Mouse (Mus musculus) megakaryocyte progenitor cell, adult 5-6 weeks (primary cell): ENCODE measurements around the gene Rab27a. TPM values are rescaled to one million over a fixed set of nuclear protein-coding genes. Genes with fewer than 3 reads are reported as not detected.

Experiments used
- ATAC-seq: replicated peaks from 2 replicates; pipeline ENCODE4 v1.8.0; 2016; ENCODE audit warnings: mild to moderate bottlenecking, moderate TSS enrichment, inconsistent platforms; ENCODE audit not compliant: poor library complexity
- total RNA-seq, 2 experiments: library from RNA; stranded (forward) in 1 of 2; stranded (reverse) in 1 of 2; fragments of 157-497, 149-512 nt in 1 of 2; fragments of 200-1000 nt in 1 of 2; gene quantifications; 2 replicates each; pipeline versions ENCODE4 v1.2.3 to v1.2.4; 2015 to 2017

The Rab27a gene
- total RNA-seq (2015) (63.5 and 65.1 TPM in 2 replicates), total RNA-seq (2017) (161 and 179 TPM in 2 replicates)

- peak; percentile 75 for ATAC-seq
Measured at GRCm38 (mm10) chr9:73044146-73045079, at the start of gene Rab27a. Gene Rab27a (plus strand): TSS chr9:73044854.

- no peak for ATAC-seq
Measured at GRCm38 (mm10) chr9:72996167-72996566, 48.5 kb upstream of the Rab27a start.

GRCm38 (mm10) chr9:72996806-72997205, 47.8 kb upstream of the Rab27a start:
- no peak for ATAC-seq

- ATAC-seq, result no peak
Measured at GRCm38 (mm10) chr9:73000487-73000886, 44.2 kb upstream of the Rab27a start.

- ATAC-seq, result 0 out of 2 replicates have a peak, but pooled peaks have one; percentile 29
Measured at GRCm38 (mm10) chr9:73001314-73002011, 43.2 kb upstream of the Rab27a start.

GRCm38 (mm10) chr9:73002177-73002576, 42.5 kb upstream of the Rab27a start:
- ATAC-seq, result no peak

- ATAC-seq, result no peak
Measured at GRCm38 (mm10) chr9:73004076-73004475, 40.6 kb upstream of the Rab27a start.

GRCm38 (mm10) chr9:73005106-73005505, 39.5 kb upstream of the Rab27a start:
- ATAC-seq, result no peak

- ATAC-seq, result peak; percentile 52; the same call in 1 of the 2 replicates
Measured at GRCm38 (mm10) chr9:73006175-73006574, 38.5 kb upstream of the Rab27a start.

- peak; percentile 64 for ATAC-seq
Measured at GRCm38 (mm10) chr9:73008384-73008783, 36.3 kb upstream of the Rab27a start.

GRCm38 (mm10) chr9:73012629-73013028, 32.0 kb upstream of the Rab27a start:
- 0 out of 2 replicates have a peak, but pooled peaks have one; percentile 29 for ATAC-seq

- ATAC-seq, result no peak
Measured at GRCm38 (mm10) chr9:73014724-73015123, 29.9 kb upstream of the Rab27a start.

GRCm38 (mm10) chr9:73019841-73020240, 24.8 kb upstream of the Rab27a start:
- no peak for ATAC-seq

GRCm38 (mm10) chr9:73020566-73021097, 24.0 kb upstream of the Rab27a start:
- no peak for ATAC-seq

- ATAC-seq, result peak; percentile 37; the same call in 1 of the 2 replicates
Measured at GRCm38 (mm10) chr9:73025818-73026636, 18.6 kb upstream of the Rab27a start.

GRCm38 (mm10) chr9:73030443-73030842, 14.2 kb upstream of the Rab27a start:
- peak; percentile 81 for ATAC-seq

GRCm38 (mm10) chr9:73031421-73031820, 13.2 kb upstream of the Rab27a start:
- ATAC-seq, result no peak

GRCm38 (mm10) chr9:73033406-73033805, 11.2 kb upstream of the Rab27a start:
- ATAC-seq, result no peak

GRCm38 (mm10) chr9:73039222-73039945, 5.3 kb upstream of the Rab27a start:
- peak; percentile 85 for ATAC-seq

- no peak for ATAC-seq
Measured at GRCm38 (mm10) chr9:73040080-73040479, 4.6 kb upstream of the Rab27a start, which contains the start of gene Pigb. Gene Pigb (minus strand): TSS chr9:73040378.
